Mouse (Mus musculus): Measurements from ENCODE around the gene Sept7. TPM values are rescaled to one million over a fixed set of nuclear protein-coding genes. Genes with fewer than 3 reads are reported as not detected.
"Not testable (repeated sequence)": the region's sequence is repeated elsewhere in the genome, so short reads cannot be mapped to it uniquely, and the experiment has no call there.

Sept7 gene
- polyA plus RNA-seq, 1 experiment from 2014 or later: 305 TPM

DNA sequence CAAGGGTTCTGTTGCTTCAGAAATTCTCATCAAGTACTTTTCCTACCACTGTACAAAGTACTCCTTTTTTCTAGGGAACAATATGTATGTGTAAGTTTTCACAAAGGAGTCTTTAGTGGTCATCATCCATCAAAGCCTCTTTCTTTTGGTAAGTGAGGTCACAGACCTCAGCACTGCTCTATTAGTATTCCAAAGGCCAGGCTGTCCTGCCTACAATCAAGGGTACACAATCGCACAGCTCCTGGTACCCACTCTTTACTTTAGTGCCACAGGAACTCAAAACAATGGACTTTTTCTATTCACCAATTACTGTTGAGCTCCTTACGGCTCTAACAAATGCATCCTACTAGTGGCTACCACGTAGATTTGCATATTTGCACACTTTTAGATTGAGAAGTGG, 11.2 kb upstream of the Sept7 start:
- Histone ChIP-seq H3K4me1 (no peaks in the 10 kb centered on the region), H3K9ac (no peak overlapping the region), H3K4me2 (no peak overlapping the region), H3K9me3 (no peaks in the 10 kb centered on the region), H3K27ac (no peak overlapping the region), H3K4me3 (no peak overlapping the region), H3K36me3 (no peaks in the 10 kb centered on the region), H3K27me3 (no peaks in the 10 kb centered on the region)
- WGBS: 55% methylated on average over 3 of the region's 3 CpGs
- no peak for ATAC-seq (ENCODE audit: borderline replicate concordance, extremely low read depth, low FRiP score, low TSS enrichment)

GRCm38 (mm10) chr9:25241783-25242182, 10.5 kb upstream of the Sept7 start:
- H3K4me1 ChIP-seq; H3K4me2 ChIP-seq; H3K9ac ChIP-seq; ATAC-seq (ENCODE audit: borderline replicate concordance, extremely low read depth, low FRiP score, low TSS enrichment); H3K9me3 ChIP-seq; H3K27me3 ChIP-seq; H3K36me3 ChIP-seq; H3K4me3 ChIP-seq; H3K27ac ChIP-seq: not testable (repeated sequence)
- WGBS: 77% methylated on average over 5 of the region's 5 CpGs

GRCm38 (mm10) chr9:25242266-25242665, 10.0 kb upstream of the Sept7 start:
- 85% methylated on average over 3 of the region's 3 CpGs for WGBS
- H3K36me3 ChIP-seq: no peaks in the 10 kb centered on the region
- no peaks in the 10 kb centered on the region for H3K27me3 ChIP-seq
- ATAC-seq (ENCODE audit: borderline replicate concordance, extremely low read depth, low FRiP score, low TSS enrichment): no peak
- H3K9ac ChIP-seq: no peak overlapping the region
- no peaks in the 10 kb centered on the region for H3K4me1 ChIP-seq
- H3K4me3 ChIP-seq: no peak overlapping the region
- H3K27ac ChIP-seq: no peak overlapping the region
- H3K4me2 ChIP-seq: no peak overlapping the region
- H3K9me3 ChIP-seq: no peaks in the 10 kb centered on the region

GRCm38 (mm10) chr9:25243926-25244657, 8.1 kb upstream of the Sept7 start:
- Histone ChIP-seq H3K36me3 (no peaks in the 10 kb centered on the region), H3K27ac (no peak overlapping the region), H3K27me3 (no peaks in the 10 kb centered on the region), H3K4me2 (no peak overlapping the region), H3K4me3 (no peak overlapping the region), H3K9me3 (no peaks in the 10 kb centered on the region), H3K9ac (no peak overlapping the region), H3K4me1 (no peaks in the 10 kb centered on the region)
- 48% methylated on average over 4 of the region's 4 CpGs for WGBS
- ATAC-seq (ENCODE audit: borderline replicate concordance, extremely low read depth, low FRiP score, low TSS enrichment): no peak

GRCm38 (mm10) chr9:25245125-25245524, 7.1 kb upstream of the Sept7 start:
- no peaks in the 10 kb centered on the region for H3K9me3 ChIP-seq
- H3K27me3 ChIP-seq: no peaks in the 10 kb centered on the region
- 0 out of 2 replicates have a peak, but pooled peaks cover 3% of the 10 kb centered on the region for H3K4me1 ChIP-seq
- no peak overlapping the region for H3K4me3 ChIP-seq
- no peak for ATAC-seq (ENCODE audit: borderline replicate concordance, extremely low read depth, low FRiP score, low TSS enrichment)
- no peak overlapping the region for H3K27ac ChIP-seq
- H3K9ac ChIP-seq: no peak overlapping the region
- H3K4me2 ChIP-seq: no peak overlapping the region
- WGBS: 79% methylated on average over 4 of the region's 4 CpGs
- no peaks in the 10 kb centered on the region for H3K36me3 ChIP-seq

- Histone ChIP-seq H3K9ac (no peak overlapping the region), H3K27me3 (no peaks in the 10 kb centered on the region), H3K4me3 (no peak overlapping the region), H3K9me3 (no peaks in the 10 kb centered on the region), H3K27ac (no peak overlapping the region), H3K4me1 (0 out of 2 replicates have a peak, but pooled peaks cover 3% of the 10 kb centered on the region), H3K4me2 (no peak overlapping the region), H3K36me3 (no peaks in the 10 kb centered on the region)
- no peak for ATAC-seq (ENCODE audit: borderline replicate concordance, extremely low read depth, low FRiP score, low TSS enrichment)
- 79% methylated on average over 3 of the region's 3 CpGs for WGBS
Measured at GRCm38 (mm10) chr9:25246508-25246907, 5.7 kb upstream of the Sept7 start.

- H3K9me3 ChIP-seq: no peaks in the 10 kb centered on the region
- peak overlapping the region; percentile 100 for H3K4me3 ChIP-seq
- WGBS: 5% methylated on average over 6 of the region's 6 CpGs
- peak overlapping the region; percentile 76 for H3K9ac ChIP-seq
- H3K36me3 ChIP-seq: no peaks in the 10 kb centered on the region
- H3K27me3 ChIP-seq: no peaks in the 10 kb centered on the region
- ATAC-seq (ENCODE audit: borderline replicate concordance, extremely low read depth, low FRiP score, low TSS enrichment): no peak
- H3K27ac ChIP-seq: peak overlapping the region; percentile 99
- peaks cover 20% of the 10 kb centered on the region for H3K4me1 ChIP-seq
- H3K4me2 ChIP-seq: peak overlapping the region; percentile 69
Measured at GRCm38 (mm10) chr9:25251174-25251573, 1.1 kb upstream of the Sept7 start.

DNA sequence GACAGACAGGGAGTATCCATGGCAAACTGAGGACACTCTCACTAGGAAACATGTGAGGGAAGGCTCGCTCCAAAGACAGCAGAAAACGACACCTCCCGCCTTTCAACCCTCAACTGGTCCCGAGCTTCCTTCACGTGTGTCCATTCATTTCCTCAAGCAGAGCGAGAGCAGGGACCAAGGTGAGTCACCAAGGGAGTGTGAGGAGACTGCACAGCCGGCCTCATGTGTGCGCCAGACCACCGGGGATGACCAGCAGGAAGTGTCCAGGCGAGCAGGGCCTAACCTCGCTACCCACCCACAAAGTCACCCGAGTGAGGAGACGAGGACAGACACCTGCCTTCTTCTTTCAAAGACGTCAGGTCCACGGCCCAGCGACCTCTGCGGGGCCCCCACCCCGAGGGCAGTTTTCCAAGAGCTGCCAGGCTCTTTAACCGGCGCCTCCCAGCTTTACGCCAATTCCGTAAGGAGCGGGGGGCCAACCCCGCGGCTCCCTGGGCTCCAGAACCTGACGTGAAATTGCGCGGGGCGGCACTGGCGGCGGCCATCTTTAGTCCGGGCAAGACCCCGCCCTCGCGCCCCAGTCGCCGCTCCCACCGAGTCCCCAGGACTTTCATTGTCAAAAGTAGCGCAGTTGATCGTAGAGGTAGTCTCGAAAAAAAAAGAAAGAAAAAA, 492 bp upstream of the Sept7 start:
- ATAC-seq (ENCODE audit: borderline replicate concordance, extremely low read depth, low FRiP score, low TSS enrichment): peak; percentile 87
- H3K36me3 ChIP-seq: no peaks in the 10 kb centered on the region
- peak overlapping the region; percentile 99 for H3K27ac ChIP-seq
- WGBS: under 1% methylated on average over 41 of the region's 41 CpGs
- no peaks in the 10 kb centered on the region for H3K9me3 ChIP-seq
- peaks cover 22% of the 10 kb centered on the region for H3K4me1 ChIP-seq
- H3K4me3 ChIP-seq: peak overlapping the region; percentile 100
- H3K9ac ChIP-seq: peak overlapping the region; percentile 76
- H3K4me2 ChIP-seq: peak overlapping the region; percentile 69
- H3K27me3 ChIP-seq: no peaks in the 10 kb centered on the region

- Histone ChIP-seq H3K36me3 (no peaks in the 10 kb centered on the region), H3K27ac (peak overlapping the region; percentile 99), H3K4me3 (peak overlapping the region; percentile 100), H3K27me3 (no peaks in the 10 kb centered on the region), H3K9ac (peak overlapping the region; percentile 99), H3K9me3 (no peaks in the 10 kb centered on the region), H3K4me2 (peak overlapping the region; percentile 58), H3K4me1 (peaks cover 23% of the 10 kb centered on the region)
- peak; percentile 53 for ATAC-seq (ENCODE audit: borderline replicate concordance, extremely low read depth, low FRiP score, low TSS enrichment)
- WGBS: under 1% methylated on average over 62 of the region's 78 CpGs
Measured at GRCm38 (mm10) chr9:25252759-25253477, 679 bp downstream of the Sept7 start.

DNA sequence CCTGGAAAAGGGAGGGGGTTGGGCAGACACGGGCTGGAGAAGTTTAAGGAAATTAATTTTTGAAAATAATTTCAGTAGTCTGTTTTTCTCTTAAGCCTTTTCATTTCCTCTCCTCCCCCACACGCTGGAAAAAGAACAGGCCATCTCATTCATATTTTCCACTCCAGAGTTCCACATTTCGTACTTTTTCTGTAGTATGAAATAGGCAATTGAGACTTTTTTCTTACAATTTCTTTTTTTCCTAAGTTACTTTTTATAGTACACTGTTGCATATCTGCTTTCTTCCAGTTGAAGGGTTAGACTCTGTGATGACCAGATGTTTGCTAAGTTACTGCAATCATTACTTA, 1.2 kb downstream of the Sept7 start:
- ATAC-seq (ENCODE audit: borderline replicate concordance, extremely low read depth, low FRiP score, low TSS enrichment): no peak
- no peaks in the 10 kb centered on the region for H3K27me3 ChIP-seq
- H3K9me3 ChIP-seq: no peaks in the 10 kb centered on the region
- peak overlapping the region; percentile 99 for H3K9ac ChIP-seq
- under 1% methylated on average over 3 of the region's 3 CpGs for WGBS
- H3K4me3 ChIP-seq: peak overlapping the region; percentile 100
- peak overlapping the region; percentile 58 for H3K4me2 ChIP-seq
- no peaks in the 10 kb centered on the region for H3K36me3 ChIP-seq
- peak overlapping the region; percentile 99 for H3K27ac ChIP-seq
- H3K4me1 ChIP-seq: peaks cover 23% of the 10 kb centered on the region

- H3K4me2 ChIP-seq: no peak overlapping the region
- H3K4me1 ChIP-seq: peaks cover 9% of the 10 kb centered on the region; the same call in 1 of the 2 replicates
- H3K9ac ChIP-seq: no peak overlapping the region
- no peak overlapping the region for H3K4me3 ChIP-seq
- 79% methylated on average over 3 of the region's 3 CpGs for WGBS
- no peaks in the 10 kb centered on the region for H3K9me3 ChIP-seq
- no peak for ATAC-seq (ENCODE audit: borderline replicate concordance, extremely low read depth, low FRiP score, low TSS enrichment)
- H3K36me3 ChIP-seq: peaks cover 5% of the 10 kb centered on the region; the same call in 1 of the 2 replicates
- no peaks in the 10 kb centered on the region for H3K27me3 ChIP-seq
- H3K27ac ChIP-seq: no peak overlapping the region
Measured at GRCm38 (mm10) chr9:25260411-25260810, 8.2 kb downstream of the Sept7 start.

GRCm38 (mm10) chr9:25260979-25261378, 8.7 kb downstream of the Sept7 start:
- H3K36me3 ChIP-seq: peaks cover 9% of the 10 kb centered on the region
- H3K4me2 ChIP-seq: no peak overlapping the region
- no peaks in the 10 kb centered on the region for H3K9me3 ChIP-seq
- H3K4me3 ChIP-seq: no peak overlapping the region
- H3K27ac ChIP-seq: no peak overlapping the region
- no peaks in the 10 kb centered on the region for H3K27me3 ChIP-seq
- H3K9ac ChIP-seq: no peak overlapping the region
- no peak for ATAC-seq (ENCODE audit: borderline replicate concordance, extremely low read depth, low FRiP score, low TSS enrichment)
- H3K4me1 ChIP-seq: peaks cover 6% of the 10 kb centered on the region; the same call in 1 of the 2 replicates

All from lung, embryonic 15.5 days (tissue).